Mouse (Mus musculus) forebrain, embryonic 12.5 days (tissue): Measurements from ENCODE around the gene Kif16b. TPM values are rescaled to one million over a fixed set of nuclear protein-coding genes. Genes with fewer than 3 reads are reported as not detected.

Source experiments
- ATAC-seq: fragments of 200-750 bp; cut with Nextera tagmentation; 2 replicates; pipeline ENCODE4 v1.8.0; 2017; ENCODE audit warnings: moderate TSS enrichment; ENCODE audit not compliant: low FRiP score
- H3K27ac ChIP-seq: fragments of 300-500 bp; sonication (generic); 2 replicates; pipeline ENCODE4 v1.5.1; 2016; ENCODE audit warnings: mild to moderate bottlenecking
- H3K27me3 ChIP-seq: fragments of 300-500 bp; sonication (generic); 2 replicates; pipeline ENCODE4 v1.6.1; 2016; ENCODE audit warnings: mild to moderate bottlenecking
- H3K36me3 ChIP-seq: fragments of 300-500 bp; sonication (generic); replicated peaks from 2 replicates; pipeline ENCODE4 v1.6.1; 2016; ENCODE audit warnings: mild to moderate bottlenecking
- H3K4me1 ChIP-seq: fragments of 300-500 bp; sonication (generic); 2 replicates; pipeline ENCODE4 v1.6.1; 2016
- H3K4me2 ChIP-seq: fragments of 300-500 bp; sonication (generic); 2 replicates; pipeline ENCODE4 v1.6.1; 2016; ENCODE audit warnings: mild to moderate bottlenecking, moderate library complexity
- H3K4me3 ChIP-seq: fragments of 300-500 bp; sonication (generic); replicated peaks from 2 replicates; pipeline ENCODE4 v1.5.1; 2016; ENCODE audit warnings: mild to moderate bottlenecking
- H3K9ac ChIP-seq: fragments of 300-500 bp; sonication (generic); 2 replicates; pipeline ENCODE4 v1.6.1; 2016; ENCODE audit warnings: mild to moderate bottlenecking
- H3K9me3 ChIP-seq: fragments of 300-500 bp; sonication (generic); 2 replicates; pipeline ENCODE4 v1.6.1; 2016
- WGBS: fragments of 180-500 bp; shearing (Covaris S2); methylation state at CpG from one replicate; pipeline ENCODE4 v1.1.7; 2016; 5-methylcytosine and 5-hydroxymethylcytosine counted together
- polyA plus RNA-seq: library from polyadenylated mRNA; unstranded; fragments of >200 nt; fragmentation: Nextera tagmentation; extraction: Ambion mirVana; gene quantifications from 2 replicates; pipeline ENCODE4 v1.2.1, GENCODE M21; 2016

Kif16b gene
- polyA plus RNA-seq, 1 experiment from 2014 or later: 7.3 TPM

- Histone ChIP-seq H3K27me3 (no peaks in the 10 kb centered on the region), H3K9ac (no peak overlapping the region), H3K27ac (no peak overlapping the region), H3K4me1 (no peaks in the 10 kb centered on the region), H3K9me3 (no peaks in the 10 kb centered on the region), H3K4me3 (no peak overlapping the region), H3K36me3 (no peaks in the 10 kb centered on the region), H3K4me2 (no peak overlapping the region)
- no peak for ATAC-seq
These were observed 182.3 kb downstream of the Kif16b start for GRCm38 (mm10) chr2:142718998-142719397.

- no peaks in the 10 kb centered on the region for H3K27me3 ChIP-seq
- H3K9me3 ChIP-seq: no peaks in the 10 kb centered on the region
- no peaks in the 10 kb centered on the region for H3K36me3 ChIP-seq
- ATAC-seq: no peak
- 71% methylated on average over 4 of the region's 4 CpGs for WGBS
- no peaks in the 10 kb centered on the region for H3K4me1 ChIP-seq
- no peak overlapping the region for H3K9ac ChIP-seq
- H3K4me3 ChIP-seq: no peak overlapping the region
- no peak overlapping the region for H3K4me2 ChIP-seq
- no peak overlapping the region for H3K27ac ChIP-seq
These were observed 183.7 kb downstream of the Kif16b start for GRCm38 (mm10) chr2:142717591-142717990.

- Histone ChIP-seq H3K27me3 (no peaks in the 10 kb centered on the region), H3K27ac (no peak overlapping the region), H3K9me3 (no peaks in the 10 kb centered on the region), H3K36me3 (no peaks in the 10 kb centered on the region), H3K4me1 (no peaks in the 10 kb centered on the region), H3K4me2 (no peak overlapping the region), H3K4me3 (no peak overlapping the region), H3K9ac (no peak overlapping the region)
- no peak for ATAC-seq
These were observed 185.4 kb downstream of the Kif16b start for GRCm38 (mm10) chr2:142715912-142716260.

GRCm38 (mm10) chr2:142715186-142715911, 186.0 kb downstream of the Kif16b start:
- ATAC-seq: no peak
- Histone ChIP-seq H3K4me1 (no peaks in the 10 kb centered on the region), H3K4me3 (no peak overlapping the region), H3K27me3 (no peaks in the 10 kb centered on the region), H3K9ac (no peak overlapping the region), H3K36me3 (no peaks in the 10 kb centered on the region), H3K9me3 (no peaks in the 10 kb centered on the region), H3K27ac (no peak overlapping the region), H3K4me2 (no peak overlapping the region)
- 83% methylated on average over 1 of the region's 1 CpGs for WGBS

- H3K27ac ChIP-seq: no peak overlapping the region
- no peaks in the 10 kb centered on the region for H3K4me1 ChIP-seq
- no peak overlapping the region for H3K4me2 ChIP-seq
- H3K9me3 ChIP-seq: no peaks in the 10 kb centered on the region
- H3K27me3 ChIP-seq: no peaks in the 10 kb centered on the region
- no peak for ATAC-seq
- H3K9ac ChIP-seq: no peak overlapping the region
- H3K36me3 ChIP-seq: no peaks in the 10 kb centered on the region
- no peak overlapping the region for H3K4me3 ChIP-seq
- 92% methylated on average over 11 of the region's 11 CpGs for WGBS
These were observed 188.6 kb downstream of the Kif16b start for GRCm38 (mm10) chr2:142712727-142713126.

- WGBS: 85% methylated on average over 3 of the region's 3 CpGs
These were observed 192.0 kb downstream of the Kif16b start for GRCm38 (mm10) chr2:142709326-142709725.

GRCm38 (mm10) chr2:142700689-142701088, 200.6 kb downstream of the Kif16b start:
- no peak overlapping the region for H3K9ac ChIP-seq
- no peak overlapping the region for H3K27ac ChIP-seq
- WGBS: 48% methylated on average over 4 of the region's 4 CpGs
- H3K9me3 ChIP-seq: no peaks in the 10 kb centered on the region
- no peak overlapping the region for H3K4me3 ChIP-seq
- H3K4me1 ChIP-seq: peaks cover 10% of the 10 kb centered on the region
- H3K4me2 ChIP-seq: no peak overlapping the region
- ATAC-seq: 0 out of 2 replicates have a peak, but pooled peaks have one; percentile 35
- no peaks in the 10 kb centered on the region for H3K36me3 ChIP-seq
- no peaks in the 10 kb centered on the region for H3K27me3 ChIP-seq

More at GRCm38 (mm10) chr2:142709326-142709725, 192.0 kb downstream of the Kif16b start:
- no peaks in the 10 kb centered on the region for H3K4me1 ChIP-seq
- no peak overlapping the region for H3K4me2 ChIP-seq
- no peak for ATAC-seq
- H3K27ac ChIP-seq: no peak overlapping the region
- H3K27me3 ChIP-seq: no peaks in the 10 kb centered on the region
- no peaks in the 10 kb centered on the region for H3K9me3 ChIP-seq
- no peak overlapping the region for H3K4me3 ChIP-seq
- no peak overlapping the region for H3K9ac ChIP-seq
- no peaks in the 10 kb centered on the region for H3K36me3 ChIP-seq

GRCm38 (mm10) chr2:142698650-142699049, 202.7 kb downstream of the Kif16b start:
- 80% methylated on average over 3 of the region's 3 CpGs for WGBS
- peaks cover 10% of the 10 kb centered on the region for H3K4me1 ChIP-seq
- no peak overlapping the region for H3K9ac ChIP-seq
- H3K36me3 ChIP-seq: no peaks in the 10 kb centered on the region
- no peak overlapping the region for H3K27ac ChIP-seq
- no peak; the same call in 1 of the 2 replicates for ATAC-seq
- no peak overlapping the region for H3K4me2 ChIP-seq
- H3K27me3 ChIP-seq: no peaks in the 10 kb centered on the region
- H3K4me3 ChIP-seq: no peak overlapping the region
- no peaks in the 10 kb centered on the region for H3K9me3 ChIP-seq

- Histone ChIP-seq H3K4me3 (no peak overlapping the region), H3K4me1 (no peaks in the 10 kb centered on the region)
- no peak for ATAC-seq
These were observed 206.4 kb downstream of the Kif16b start for GRCm38 (mm10) chr2:142694936-142695331.

GRCm38 (mm10) chr2:142694019-142694935, 207.1 kb downstream of the Kif16b start:
- Histone ChIP-seq H3K9ac (no peak overlapping the region), H3K27me3 (no peaks in the 10 kb centered on the region), H3K4me2 (no peak overlapping the region), H3K36me3 (no peaks in the 10 kb centered on the region), H3K27ac (no peak overlapping the region), H3K9me3 (no peaks in the 10 kb centered on the region), H3K4me1 (no peaks in the 10 kb centered on the region), H3K4me3 (no peak overlapping the region)
- WGBS: 85% methylated on average over 3 of the region's 3 CpGs
- 0 out of 2 replicates have a peak, but pooled peaks have one; percentile 36 for ATAC-seq

More at GRCm38 (mm10) chr2:142694936-142695331, 206.4 kb downstream of the Kif16b start:
- H3K4me2 ChIP-seq: no peak overlapping the region
- WGBS: 96% methylated on average over 1 of the region's 1 CpGs
- H3K27ac ChIP-seq: no peak overlapping the region
- no peaks in the 10 kb centered on the region for H3K9me3 ChIP-seq
- H3K36me3 ChIP-seq: no peaks in the 10 kb centered on the region
- no peak overlapping the region for H3K9ac ChIP-seq
- no peaks in the 10 kb centered on the region for H3K27me3 ChIP-seq

GRCm38 (mm10) chr2:142693461-142693860, 207.9 kb downstream of the Kif16b start:
- no peaks in the 10 kb centered on the region for H3K36me3 ChIP-seq
- H3K27ac ChIP-seq: no peak overlapping the region
- no peak overlapping the region for H3K9ac ChIP-seq
- H3K9me3 ChIP-seq: no peaks in the 10 kb centered on the region
- no peak overlapping the region for H3K4me3 ChIP-seq
- no peaks in the 10 kb centered on the region for H3K4me1 ChIP-seq
- H3K4me2 ChIP-seq: no peak overlapping the region
- H3K27me3 ChIP-seq: no peaks in the 10 kb centered on the region
- 84% methylated on average over 1 of the region's 1 CpGs for WGBS
- no peak for ATAC-seq

- Histone ChIP-seq H3K4me3 (no peak overlapping the region), H3K9me3 (no peaks in the 10 kb centered on the region), H3K36me3 (no peaks in the 10 kb centered on the region), H3K27me3 (no peaks in the 10 kb centered on the region), H3K4me1 (no peaks in the 10 kb centered on the region), H3K4me2 (no peak overlapping the region), H3K27ac (no peak overlapping the region), H3K9ac (no peak overlapping the region)
- no peak for ATAC-seq
- 85% methylated on average over 2 of the region's 2 CpGs for WGBS
These were observed 211.8 kb downstream of the Kif16b start for GRCm38 (mm10) chr2:142689496-142689895.
